Mouse (Mus musculus): ENCODE data around the gene Cox6b1. TPM values are rescaled to one million over a fixed set of nuclear protein-coding genes. Genes with fewer than 3 reads are reported as not detected.

Cox6b1 gene
- polyA plus RNA-seq, 1 experiment, result 1,108 TPM

DNA sequence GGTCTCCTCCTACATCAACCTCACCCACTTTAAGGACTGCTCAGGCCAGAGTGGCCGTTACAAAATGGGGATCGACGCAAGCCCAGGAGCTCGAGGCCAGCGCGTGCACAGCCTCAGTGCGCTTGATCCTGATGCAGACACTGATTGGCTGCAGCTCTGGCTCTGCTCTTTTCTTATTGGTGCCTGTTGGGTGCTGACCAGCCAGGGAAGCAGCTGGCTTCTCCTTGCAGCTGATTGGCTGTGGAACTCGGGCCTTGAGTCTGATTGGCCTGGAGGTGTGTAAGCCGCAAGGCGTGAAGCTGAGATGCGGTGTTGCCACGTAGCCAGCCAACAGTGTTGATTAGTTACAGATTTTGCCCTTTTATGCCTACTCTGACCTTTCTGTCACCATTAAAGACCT lies 27.2 kb downstream of the Cox6b1 start, which contains the start of gene Zbtb32:
TSS of gene Zbtb32 (minus strand) at position 124 of the 400 bp plus-strand sequence.
- Histone ChIP-seq H3ac (ENCODE audit: control insufficient read depth, insufficient read length) (no peak within 1 kb of the TSS), H3K79me2 (ENCODE audit: control insufficient read depth, insufficient read depth) (no peaks in the 10 kb centered on the region), H3K36me3 (ENCODE audit: control insufficient read depth, insufficient read depth) (no peaks in the 10 kb centered on the region), H3K4me3 (no peak within 1 kb of the TSS), H3K4me2 (ENCODE audit: low read depth) (no peak within 1 kb of the TSS), H3K27me3 (ENCODE audit: control insufficient read depth, insufficient read depth, insufficient read length) (peaks cover 55% of the 10 kb centered on the region)
- TF ChIP-seq REST (IDR thresholded peaks at IDR 0.05; ENCODE audit: insufficient read depth, insufficient read length), result no peak
- TF ChIP-seq SRF (IDR thresholded peaks at IDR 0.05; ENCODE audit: control insufficient read depth, insufficient read length, low read depth), result no peak
- TF ChIP-seq CEBPB (IDR thresholded peaks at IDR 0.05; ENCODE audit: insufficient read depth, poor library complexity, severe bottlenecking), result no peak
- TF ChIP-seq TCF12 (IDR thresholded peaks at IDR 0.05; ENCODE audit: insufficient read depth, poor library complexity, severe bottlenecking), result no peak
- no peak for TF ChIP-seq MYOD1 (IDR thresholded peaks at IDR 0.05; ENCODE audit: control insufficient read depth in 1 of 3, insufficient read length in 2 of 3, low read depth in 2 of 3)
- TF ChIP-seq E2F4 (IDR thresholded peaks at IDR 0.05; ENCODE audit: insufficient read depth), result no peak
- TF ChIP-seq TCF3 (IDR thresholded peaks at IDR 0.05; ENCODE audit: insufficient read length, low read depth), result no peak
- no peak for TF ChIP-seq MAX (IDR thresholded peaks at IDR 0.05; ENCODE audit: low read depth)
- TF ChIP-seq MYOG (IDR thresholded peaks at IDR 0.05; ENCODE audit: control insufficient read depth in 1 of 3, insufficient read depth in 1 of 3, insufficient read length in 2 of 3, low read depth in 2 of 3), result no peak
- no peak for TF ChIP-seq USF1 (IDR thresholded peaks at IDR 0.05; ENCODE audit: low read depth)
- TF ChIP-seq POLR2A (IDR thresholded peaks at IDR 0.05; ENCODE audit: insufficient read length, low read depth), result no peak
- no peak for TF ChIP-seq POLR2AphosphoS2 (IDR thresholded peaks at IDR 0.05; ENCODE audit: insufficient read length, low read depth)

DNA sequence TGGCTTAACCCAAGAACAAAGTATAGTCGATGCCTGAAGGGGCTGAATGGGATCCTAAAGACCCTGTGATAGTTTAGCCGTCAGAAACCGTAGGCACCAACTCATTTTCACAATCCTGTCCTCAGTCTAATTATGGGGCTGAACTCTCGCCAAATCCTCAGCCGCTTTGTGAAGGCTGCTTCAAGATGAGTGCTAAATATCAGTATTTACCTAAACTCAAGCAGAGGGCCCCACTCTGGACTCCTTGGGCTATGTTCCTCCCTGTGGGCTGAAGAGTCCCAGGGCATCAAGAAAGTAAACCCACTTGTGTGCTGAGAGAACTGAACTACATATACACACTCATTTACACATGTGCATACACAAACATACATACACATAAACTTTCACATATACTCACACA lies 29.1 kb downstream of the Cox6b1 start:
- no peaks in the 10 kb centered on the region for H3K79me2 ChIP-seq (ENCODE audit: control insufficient read depth, insufficient read depth)
- H3K4me3 ChIP-seq, result no peak overlapping the region
- H3K36me3 ChIP-seq (ENCODE audit: control insufficient read depth, insufficient read depth), result no peaks in the 10 kb centered on the region
- no peak overlapping the region for H3K4me2 ChIP-seq (ENCODE audit: low read depth)
- H3ac ChIP-seq (ENCODE audit: control insufficient read depth, insufficient read length), result no peak overlapping the region
- peaks cover 55% of the 10 kb centered on the region for H3K27me3 ChIP-seq (ENCODE audit: control insufficient read depth, insufficient read depth, insufficient read length)
- TF ChIP-seq CEBPB (IDR thresholded peaks at IDR 0.05; ENCODE audit: insufficient read depth, poor library complexity, severe bottlenecking), result no peak
- no peak for TF ChIP-seq SRF (IDR thresholded peaks at IDR 0.05; ENCODE audit: control insufficient read depth, insufficient read length, low read depth)
- TF ChIP-seq REST (IDR thresholded peaks at IDR 0.05; ENCODE audit: insufficient read depth, insufficient read length), result no peak
- TF ChIP-seq E2F4 (IDR thresholded peaks at IDR 0.05; ENCODE audit: insufficient read depth), result no peak
- TF ChIP-seq MAX (IDR thresholded peaks at IDR 0.05; ENCODE audit: low read depth), result no peak
- no peak for TF ChIP-seq MYOG (IDR thresholded peaks at IDR 0.05; ENCODE audit: control insufficient read depth in 1 of 3, insufficient read depth in 1 of 3, insufficient read length in 2 of 3, low read depth in 2 of 3)
- no peak for TF ChIP-seq MYOD1 (IDR thresholded peaks at IDR 0.05; ENCODE audit: control insufficient read depth in 1 of 3, insufficient read length in 2 of 3, low read depth in 2 of 3)
- TF ChIP-seq TCF12 (IDR thresholded peaks at IDR 0.05; ENCODE audit: insufficient read depth, poor library complexity, severe bottlenecking), result no peak
- no peak for TF ChIP-seq USF1 (IDR thresholded peaks at IDR 0.05; ENCODE audit: low read depth)
- TF ChIP-seq TCF3 (IDR thresholded peaks at IDR 0.05; ENCODE audit: insufficient read length, low read depth), result no peak
- TF ChIP-seq POLR2AphosphoS2 (IDR thresholded peaks at IDR 0.05; ENCODE audit: insufficient read length, low read depth), result no peak

DNA sequence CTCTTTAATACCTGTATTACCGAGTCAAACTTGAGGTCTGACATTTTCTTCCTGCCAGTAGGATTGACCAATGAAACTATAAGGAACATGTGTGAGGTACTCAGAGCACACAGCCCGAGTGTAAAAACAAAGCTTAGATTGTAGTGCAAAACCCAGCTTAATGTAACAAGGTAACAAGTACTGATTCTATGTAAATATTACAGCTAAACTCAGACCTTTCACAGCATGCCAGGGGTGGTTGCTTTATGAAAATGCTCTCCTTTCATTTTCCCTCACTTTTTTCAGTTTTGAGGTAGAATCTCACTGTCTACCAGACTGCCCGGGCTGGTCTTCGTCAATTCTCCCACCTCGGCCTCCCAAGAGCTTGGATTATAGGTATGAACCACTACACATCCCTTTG lies 29.9 kb downstream of the Cox6b1 start:
- H3ac ChIP-seq (ENCODE audit: control insufficient read depth, insufficient read length), result no peak overlapping the region
- no peaks in the 10 kb centered on the region for H3K79me2 ChIP-seq (ENCODE audit: control insufficient read depth, insufficient read depth)
- no peak overlapping the region for H3K4me2 ChIP-seq (ENCODE audit: low read depth)
- H3K27me3 ChIP-seq (ENCODE audit: control insufficient read depth, insufficient read depth, insufficient read length), result peaks cover 55% of the 10 kb centered on the region
- no peaks in the 10 kb centered on the region for H3K36me3 ChIP-seq (ENCODE audit: control insufficient read depth, insufficient read depth)
- no peak overlapping the region for H3K4me3 ChIP-seq
- TF ChIP-seq MYOG (IDR thresholded peaks at IDR 0.05; ENCODE audit: control insufficient read depth in 1 of 3, insufficient read depth in 1 of 3, insufficient read length in 2 of 3, low read depth in 2 of 3) (no peak), TCF12 (IDR thresholded peaks at IDR 0.05; ENCODE audit: insufficient read depth, poor library complexity, severe bottlenecking) (no peak), MYOD1 (IDR thresholded peaks at IDR 0.05; ENCODE audit: control insufficient read depth in 1 of 3, insufficient read length in 2 of 3, low read depth in 2 of 3) (no peak), POLR2AphosphoS2 (IDR thresholded peaks at IDR 0.05; ENCODE audit: insufficient read length, low read depth) (no peak), POLR2A (IDR thresholded peaks at IDR 0.05; ENCODE audit: insufficient read length, low read depth) (no peak), E2F4 (IDR thresholded peaks at IDR 0.05; ENCODE audit: insufficient read depth) (no peak), TCF3 (IDR thresholded peaks at IDR 0.05; ENCODE audit: insufficient read length, low read depth) (no peak), SRF (IDR thresholded peaks at IDR 0.05; ENCODE audit: control insufficient read depth, insufficient read length, low read depth) (no peak), REST (IDR thresholded peaks at IDR 0.05; ENCODE audit: insufficient read depth, insufficient read length) (no peak), USF1 (IDR thresholded peaks at IDR 0.05; ENCODE audit: low read depth) (no peak), MAX (IDR thresholded peaks at IDR 0.05; ENCODE audit: low read depth) (no peak), CEBPB (IDR thresholded peaks at IDR 0.05; ENCODE audit: insufficient read depth, poor library complexity, severe bottlenecking) (no peak)

DNA sequence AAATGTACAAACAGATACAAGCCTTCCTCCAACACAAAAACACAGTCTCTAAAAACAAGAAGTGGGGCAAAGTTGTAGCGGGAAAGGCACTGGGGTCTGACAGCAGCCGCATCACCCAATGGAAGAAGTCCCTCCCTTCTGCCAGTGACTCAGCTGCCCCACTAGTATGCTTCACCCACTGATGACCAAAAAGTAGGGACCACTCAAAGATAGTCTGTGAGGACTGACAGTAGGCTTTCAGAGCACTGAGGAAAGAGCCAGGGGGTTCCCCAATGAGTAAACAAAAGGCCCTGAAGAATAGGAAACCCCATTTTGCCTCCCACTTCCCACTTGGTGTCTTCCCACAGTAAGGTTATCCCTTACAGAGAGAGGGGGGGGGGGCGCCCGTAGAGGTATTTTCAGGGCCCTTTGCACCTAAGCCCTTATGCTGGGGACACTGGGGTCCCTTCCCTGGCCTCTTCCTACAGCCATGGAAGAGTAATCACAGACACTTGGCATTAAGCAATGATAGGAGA lies 31.4 kb downstream of the Cox6b1 start:
- Histone ChIP-seq H3K36me3 (ENCODE audit: control insufficient read depth, insufficient read depth) (no peaks in the 10 kb centered on the region), H3K27me3 (ENCODE audit: control insufficient read depth, insufficient read depth, insufficient read length) (peaks cover 45% of the 10 kb centered on the region), H3ac (ENCODE audit: control insufficient read depth, insufficient read length) (no peak overlapping the region), H3K4me2 (ENCODE audit: low read depth) (no peak overlapping the region), H3K79me2 (ENCODE audit: control insufficient read depth, insufficient read depth) (no peaks in the 10 kb centered on the region), H3K4me3 (no peak overlapping the region)
- no peak for TF ChIP-seq MYOD1 (IDR thresholded peaks at IDR 0.05; ENCODE audit: control insufficient read depth in 1 of 3, insufficient read length in 2 of 3, low read depth in 2 of 3)
- no peak for TF ChIP-seq MAX (IDR thresholded peaks at IDR 0.05; ENCODE audit: low read depth)
- no peak for TF ChIP-seq TCF12 (IDR thresholded peaks at IDR 0.05; ENCODE audit: insufficient read depth, poor library complexity, severe bottlenecking)
- no peak for TF ChIP-seq E2F4 (IDR thresholded peaks at IDR 0.05; ENCODE audit: insufficient read depth)
- TF ChIP-seq SRF (IDR thresholded peaks at IDR 0.05; ENCODE audit: control insufficient read depth, insufficient read length, low read depth), result no peak
- TF ChIP-seq MYOG (IDR thresholded peaks at IDR 0.05; ENCODE audit: control insufficient read depth in 1 of 3, insufficient read depth in 1 of 3, insufficient read length in 2 of 3, low read depth in 2 of 3), result no peak
- no peak for TF ChIP-seq CEBPB (IDR thresholded peaks at IDR 0.05; ENCODE audit: insufficient read depth, poor library complexity, severe bottlenecking)
- TF ChIP-seq POLR2AphosphoS2 (IDR thresholded peaks at IDR 0.05; ENCODE audit: insufficient read length, low read depth), result no peak
- TF ChIP-seq REST (IDR thresholded peaks at IDR 0.05; ENCODE audit: insufficient read depth, insufficient read length), result no peak
- TF ChIP-seq USF1 (IDR thresholded peaks at IDR 0.05; ENCODE audit: low read depth), result no peak
- no peak for TF ChIP-seq POLR2A (IDR thresholded peaks at IDR 0.05; ENCODE audit: insufficient read length, low read depth)
- no peak for TF ChIP-seq TCF3 (IDR thresholded peaks at IDR 0.05; ENCODE audit: insufficient read length, low read depth)
